Mouse (Mus musculus): ENCODE measurements around the gene Fosb.
A peak's percentile ranks its signal among the peaks of the same experiment; 100 is the strongest.

The Fosb gene

DNA sequence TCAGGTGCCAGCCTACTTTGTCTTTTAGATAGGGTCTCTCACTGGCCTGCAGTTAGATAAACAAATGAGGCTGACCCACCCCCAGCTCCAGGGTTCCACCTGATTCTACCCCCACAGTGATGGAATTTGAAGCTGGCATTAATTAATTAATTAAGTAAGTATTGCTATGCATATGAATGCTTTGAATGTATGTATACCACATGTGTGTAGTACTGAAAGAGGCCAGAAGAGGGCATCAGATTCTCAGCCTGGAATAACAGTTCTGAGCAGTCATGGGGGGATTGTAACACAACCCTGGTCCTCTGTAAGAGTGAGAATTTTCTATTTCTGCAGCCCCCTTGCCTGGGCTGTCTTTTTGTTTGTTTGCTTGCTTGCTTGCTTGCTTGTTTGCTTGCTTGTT, 18.6 kb upstream of the Fosb start:
- no peak for DNase-seq

DNA sequence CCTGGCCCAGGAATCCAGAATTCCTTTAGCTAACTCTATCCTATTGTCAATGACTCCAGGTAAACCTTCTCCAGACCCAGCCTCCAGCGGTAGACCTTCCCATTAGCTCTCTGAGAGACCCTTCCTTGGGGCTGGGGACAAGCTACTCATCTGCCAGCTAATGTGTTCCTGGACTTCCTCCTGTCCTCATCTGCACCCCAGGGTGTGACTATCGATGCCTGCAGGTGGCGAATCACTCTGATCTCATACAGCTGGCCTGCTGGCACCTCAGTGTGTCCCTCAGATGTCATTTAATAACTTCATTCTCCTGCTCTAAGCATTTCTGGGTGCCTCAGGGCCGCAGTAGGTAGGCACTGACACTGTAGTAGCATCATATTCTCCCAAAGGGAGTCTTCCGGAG, 17.9 kb upstream of the Fosb start:
- no peak for DNase-seq

DNA sequence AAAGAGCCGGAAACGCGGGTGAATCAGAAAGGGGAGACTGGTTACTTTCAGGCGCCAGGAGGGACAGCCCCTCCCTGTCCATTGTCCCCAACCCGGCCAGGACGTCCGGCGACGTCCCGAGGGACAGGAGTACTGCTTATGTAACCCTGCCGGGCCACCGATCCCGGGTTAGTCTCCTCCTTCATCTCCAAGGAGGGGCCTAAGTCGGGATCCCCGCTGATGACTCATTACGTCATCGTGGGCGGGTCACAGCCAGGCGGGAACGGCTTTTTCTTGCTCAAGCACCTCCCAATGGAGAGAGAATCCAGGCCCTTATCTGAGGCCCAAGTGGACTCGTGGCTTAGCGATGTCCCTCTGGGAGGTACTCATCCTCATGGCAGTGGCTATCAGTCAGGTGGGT, 17.3 kb upstream of the Fosb start:
- peak; percentile 97 for DNase-seq

DNA sequence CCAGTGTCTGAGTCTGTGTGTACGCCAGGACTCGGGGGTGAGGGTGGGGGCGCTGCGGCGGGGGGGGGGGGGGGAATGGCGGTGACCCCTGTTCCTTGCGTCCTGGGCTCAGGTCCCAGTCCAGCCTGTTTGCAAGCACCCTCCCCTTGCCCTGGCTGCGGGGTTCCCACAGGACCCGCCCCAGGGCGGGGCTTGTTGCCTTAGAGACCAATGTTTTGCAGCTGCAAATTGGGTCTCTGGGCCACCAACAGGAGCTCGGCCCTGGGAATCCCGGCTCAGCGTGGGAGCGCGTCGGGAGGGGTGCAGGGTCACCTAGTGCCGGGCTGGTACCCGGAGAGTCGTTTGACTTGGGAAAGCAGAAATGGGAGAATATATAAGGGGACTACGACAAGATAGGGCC, 16.5 kb upstream of the Fosb start:
- peak; percentile 96 for DNase-seq

DNA sequence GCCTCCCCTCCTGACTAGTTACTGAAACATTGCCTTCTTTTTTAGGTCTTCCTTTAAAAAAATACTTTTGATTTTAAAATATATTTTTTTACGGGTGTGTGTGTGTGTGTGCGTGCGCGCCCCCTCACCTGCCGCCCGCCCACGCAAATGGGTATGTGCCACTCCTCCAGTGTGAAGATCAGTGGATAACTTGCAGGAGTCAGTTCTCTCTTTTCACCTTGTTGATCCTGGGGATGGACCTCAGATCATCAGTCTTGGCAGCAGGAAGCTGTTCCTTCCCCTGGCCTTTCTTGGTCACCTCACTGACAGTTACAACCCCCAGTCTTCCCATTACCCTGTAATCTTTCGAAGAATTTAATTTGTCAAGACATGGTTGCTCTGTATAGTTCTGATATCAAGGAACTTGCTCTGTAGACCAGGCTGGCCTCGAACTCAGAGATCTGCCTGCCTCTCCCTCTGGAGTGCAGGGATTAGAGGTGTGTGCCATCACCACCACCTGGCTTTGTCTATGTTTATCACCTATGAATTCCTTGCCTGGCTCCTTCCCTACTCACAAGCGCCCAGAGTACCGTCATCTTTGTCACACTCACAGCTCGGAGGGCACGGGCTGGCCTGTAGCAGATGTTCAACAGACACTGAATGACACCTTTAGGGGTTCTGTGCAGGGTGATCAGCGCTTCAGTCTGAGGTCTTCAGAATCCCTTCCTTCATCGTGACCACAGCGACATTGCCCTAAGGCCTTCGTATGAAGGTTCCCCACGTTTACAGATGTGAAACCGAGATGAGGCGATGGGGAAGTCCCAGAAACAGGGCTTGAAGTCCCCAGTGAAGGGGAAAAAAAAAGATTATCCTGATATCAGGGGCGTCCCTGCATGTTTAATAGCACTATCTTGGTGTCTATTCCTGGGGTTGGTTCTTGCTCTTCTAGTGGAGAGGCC, 15.7 kb upstream of the Fosb start:
- DNase-seq = no peak

DNA sequence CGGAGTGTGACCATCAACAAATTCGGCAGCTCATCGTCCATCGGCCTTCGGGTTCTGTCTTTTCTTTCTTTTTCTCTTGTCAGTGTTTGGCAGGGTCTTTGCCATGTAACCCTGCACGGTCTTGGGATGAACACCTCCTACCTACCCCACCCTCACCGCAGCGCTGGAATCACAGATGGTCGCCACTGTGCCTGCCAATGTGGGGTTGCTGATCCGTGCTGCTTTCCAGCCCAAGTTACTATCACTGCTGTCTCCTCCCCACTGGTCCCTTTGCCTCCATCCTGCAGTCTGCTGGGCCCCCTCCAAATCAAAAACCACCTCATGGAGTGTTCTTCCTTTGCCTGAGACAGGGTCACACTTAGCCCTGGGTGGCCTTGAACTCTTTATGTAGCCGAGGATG, 14.4 kb upstream of the Fosb start:
- no peak for DNase-seq

DNA sequence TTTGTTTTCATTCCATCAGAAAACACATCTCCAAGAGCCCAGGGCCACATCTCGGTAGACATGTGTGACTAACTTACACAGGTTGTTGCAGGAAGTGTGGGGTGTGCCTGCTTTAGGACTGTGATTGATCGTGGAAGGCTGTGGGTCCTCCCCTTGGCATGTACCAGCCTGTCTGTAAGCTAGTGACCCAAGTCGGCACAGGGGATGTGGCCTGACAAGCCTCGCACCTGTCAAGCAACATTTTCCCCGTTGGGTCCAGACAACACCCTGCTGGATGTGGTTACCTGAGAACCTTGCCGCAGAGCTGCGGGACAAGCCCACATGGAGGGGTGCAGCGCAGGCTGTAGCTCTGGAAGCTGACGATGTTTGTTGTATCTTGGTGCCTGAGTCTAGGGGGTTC, 12.6 kb upstream of the Fosb start:
- no peak for DNase-seq

DNA sequence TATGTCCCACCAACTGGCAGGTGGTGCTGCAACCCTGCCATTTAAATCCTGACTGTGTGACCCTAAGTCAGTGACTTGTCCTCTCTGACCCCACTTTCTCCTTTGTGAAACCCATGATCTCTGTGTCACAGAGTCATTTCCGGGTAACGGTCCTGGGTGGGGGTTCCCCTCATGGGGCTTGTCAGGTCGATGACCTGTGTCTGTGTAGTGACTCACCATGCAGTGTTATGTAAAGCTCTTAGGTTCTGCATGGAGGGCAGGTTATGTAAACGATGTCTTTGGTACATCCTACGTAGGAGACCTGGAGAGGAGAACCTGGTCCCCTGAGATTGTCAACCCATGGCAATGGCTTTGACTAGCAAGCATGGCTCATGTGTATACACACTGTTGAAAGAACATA, 11.6 kb upstream of the Fosb start:
- peak; percentile 58 for DNase-seq

DNA sequence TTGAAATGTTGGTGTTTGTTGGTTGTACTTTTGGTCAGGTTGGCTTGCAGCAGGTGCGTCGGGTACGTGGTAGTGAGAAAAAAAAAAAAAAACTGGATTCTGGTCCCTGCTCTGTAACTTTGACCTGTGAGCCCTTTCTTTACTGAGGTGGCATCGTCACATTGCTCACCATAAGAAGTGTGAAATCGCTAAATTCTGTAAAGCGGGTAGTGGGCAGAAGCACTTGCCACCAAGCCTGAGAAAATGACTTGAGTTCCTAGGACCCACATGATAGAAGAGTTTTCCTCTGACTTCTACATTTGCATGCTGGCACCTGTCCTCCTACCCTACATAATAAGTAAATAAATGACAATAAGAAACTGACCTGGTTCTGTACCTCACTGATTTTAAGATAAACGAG, 10.8 kb upstream of the Fosb start:
- no peak for DNase-seq

DNA sequence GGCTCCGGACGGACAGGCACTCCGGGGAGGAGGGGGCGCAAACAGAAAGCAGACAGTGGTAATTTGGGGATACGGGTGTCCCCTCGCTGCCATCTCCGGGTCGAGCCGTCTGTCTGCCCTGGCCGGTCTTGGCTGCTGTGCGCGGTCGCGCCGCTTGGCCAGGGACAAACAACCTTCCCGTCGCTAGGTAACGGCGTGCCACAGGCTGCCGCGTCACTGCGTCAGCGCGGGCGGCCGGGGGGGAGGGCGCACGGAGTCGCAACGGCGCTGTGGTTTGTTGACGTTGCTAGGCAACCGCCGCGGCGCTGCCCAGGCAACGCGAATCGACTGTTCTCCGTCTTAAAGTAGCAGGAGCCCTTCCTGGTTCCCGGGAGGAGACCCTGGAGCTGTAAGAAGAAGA, 10.1 kb upstream of the Fosb start:
- DNase-seq = peak; percentile 99

DNA sequence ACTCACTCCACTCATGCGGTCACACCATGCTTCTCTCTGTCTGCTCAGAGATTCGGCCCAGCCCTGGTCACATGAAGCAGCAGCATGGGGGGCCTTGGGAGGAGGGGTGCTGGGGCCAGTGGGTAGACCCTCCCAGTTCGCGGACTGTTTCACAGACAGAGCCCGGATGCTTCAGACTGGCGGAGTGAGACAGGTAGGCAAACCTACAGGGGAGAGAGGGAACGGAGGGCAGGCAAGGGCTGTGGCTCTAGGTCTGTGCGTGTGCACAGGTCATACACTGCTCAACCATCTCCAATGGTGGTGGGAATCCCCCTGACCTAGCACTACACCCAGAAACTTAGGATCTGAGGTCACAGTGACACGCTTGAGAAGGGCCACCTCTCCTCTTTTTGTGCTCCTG, 9.6 kb upstream of the Fosb start:
- DNase-seq = no peak

DNA sequence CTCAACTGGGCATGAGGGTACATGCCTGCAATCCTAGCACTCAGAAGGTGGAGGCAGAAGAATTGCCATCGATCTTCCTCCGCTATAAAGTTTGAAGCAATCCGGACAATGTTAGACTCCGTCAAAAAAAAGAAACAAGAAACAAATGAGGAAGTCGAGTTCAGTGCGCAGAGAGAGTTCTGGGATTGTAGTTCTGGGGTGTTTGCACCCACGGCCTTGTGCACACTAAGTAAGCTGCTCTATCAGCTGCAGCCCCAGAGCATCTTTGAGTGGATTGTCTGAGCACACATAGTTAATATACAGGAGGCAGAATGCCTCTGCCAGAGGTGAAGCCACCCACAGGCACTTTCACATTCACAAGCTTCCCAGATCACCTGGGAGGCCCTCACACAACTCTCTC, 8.8 kb upstream of the Fosb start:
- DNase-seq = no peak

DNA sequence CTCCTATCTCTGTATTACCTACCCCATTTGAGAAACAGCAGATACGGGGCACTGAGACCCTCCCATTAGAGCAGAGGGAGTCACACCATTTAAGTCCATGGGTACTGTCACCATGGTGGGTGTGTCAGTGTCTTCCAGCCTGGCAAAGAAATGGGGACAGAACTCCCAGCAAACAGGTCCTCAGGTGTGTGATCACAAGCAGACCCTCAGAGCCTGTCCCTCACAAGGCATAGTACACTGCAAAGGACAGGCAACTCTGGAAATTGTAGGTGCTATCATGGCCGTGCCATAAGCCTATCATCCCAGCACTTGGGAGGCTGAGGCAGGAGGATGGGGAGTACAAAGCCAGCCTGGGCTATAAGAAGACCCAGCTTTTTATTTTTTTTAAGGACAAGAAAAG, 8.3 kb upstream of the Fosb start:
- no peak for DNase-seq

DNA sequence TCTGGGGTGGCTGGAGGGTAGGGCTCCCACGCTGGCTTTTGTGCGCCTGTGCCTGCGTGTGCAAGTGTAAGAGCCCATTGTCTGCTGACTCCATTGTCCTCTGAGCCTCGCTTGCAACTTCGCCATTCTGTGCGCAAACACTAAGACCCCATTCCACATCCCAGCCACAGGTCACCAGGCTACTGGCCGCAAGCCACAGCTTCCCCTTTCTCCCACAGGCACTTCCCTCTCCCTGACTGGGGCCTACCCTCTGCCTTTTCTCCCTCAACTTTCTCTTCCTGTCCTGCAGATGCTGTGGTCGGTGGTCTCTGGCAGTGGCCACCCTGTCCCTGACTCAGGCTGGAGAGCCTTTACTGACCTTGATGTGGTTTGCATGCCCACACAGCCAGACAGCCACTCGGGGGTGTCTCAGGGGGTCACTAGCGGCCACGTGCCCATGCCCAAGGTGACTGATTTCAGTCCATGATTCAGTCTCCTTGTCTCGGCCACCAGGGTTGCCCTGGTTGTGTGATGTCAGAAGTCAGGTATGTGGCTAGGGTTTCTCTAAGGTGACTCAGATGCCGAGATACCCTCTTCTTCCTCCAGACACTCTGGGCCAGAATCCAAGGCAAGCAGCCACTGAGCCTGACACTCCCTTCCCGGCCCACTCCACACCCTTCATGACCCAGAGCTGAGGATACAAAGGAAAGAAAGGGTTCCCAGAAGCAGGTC, 6.8 kb upstream of the Fosb start:
- peak; percentile 72 for DNase-seq

DNA sequence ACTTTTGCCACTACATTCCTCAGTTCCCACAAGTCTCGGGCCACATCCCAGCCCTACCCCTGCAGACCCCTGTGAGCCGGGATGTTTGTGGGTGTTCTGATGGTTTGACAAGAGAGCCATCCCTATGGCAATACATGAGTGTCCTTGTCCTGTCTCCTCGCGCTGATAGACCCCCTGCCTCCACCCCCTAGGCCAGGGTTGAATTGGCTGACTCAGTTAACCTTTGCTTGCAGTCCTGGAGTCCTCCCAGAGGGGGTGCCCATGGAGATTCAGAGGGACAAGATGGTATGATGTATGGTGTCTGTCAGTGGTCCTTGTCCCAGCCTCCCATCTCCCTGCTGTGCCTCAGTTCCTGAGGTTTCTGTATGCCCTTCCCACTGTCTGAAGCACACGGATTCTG, 4.2 kb upstream of the Fosb start:
- no peak for DNase-seq

DNA sequence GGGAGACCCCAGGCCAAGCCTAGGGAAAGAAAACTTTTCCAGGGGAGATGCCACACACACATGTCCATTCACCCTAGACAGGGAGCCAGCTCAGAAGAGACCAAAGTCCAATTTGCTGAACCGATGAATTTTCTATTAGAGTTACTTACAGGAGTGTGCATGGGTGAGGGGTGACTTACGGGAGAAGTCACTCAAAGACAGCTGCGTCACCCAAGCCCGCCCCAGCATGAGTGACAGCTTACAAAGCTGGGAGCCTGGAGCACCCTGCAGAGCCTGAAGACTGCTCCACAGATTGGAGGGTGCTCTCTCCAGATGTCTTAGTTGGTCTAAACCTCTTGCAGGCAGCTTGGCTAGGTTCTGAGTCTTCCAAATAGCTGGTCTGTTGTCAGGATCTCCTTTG, 2.1 kb upstream of the Fosb start:
- no peak for DNase-seq

DNA sequence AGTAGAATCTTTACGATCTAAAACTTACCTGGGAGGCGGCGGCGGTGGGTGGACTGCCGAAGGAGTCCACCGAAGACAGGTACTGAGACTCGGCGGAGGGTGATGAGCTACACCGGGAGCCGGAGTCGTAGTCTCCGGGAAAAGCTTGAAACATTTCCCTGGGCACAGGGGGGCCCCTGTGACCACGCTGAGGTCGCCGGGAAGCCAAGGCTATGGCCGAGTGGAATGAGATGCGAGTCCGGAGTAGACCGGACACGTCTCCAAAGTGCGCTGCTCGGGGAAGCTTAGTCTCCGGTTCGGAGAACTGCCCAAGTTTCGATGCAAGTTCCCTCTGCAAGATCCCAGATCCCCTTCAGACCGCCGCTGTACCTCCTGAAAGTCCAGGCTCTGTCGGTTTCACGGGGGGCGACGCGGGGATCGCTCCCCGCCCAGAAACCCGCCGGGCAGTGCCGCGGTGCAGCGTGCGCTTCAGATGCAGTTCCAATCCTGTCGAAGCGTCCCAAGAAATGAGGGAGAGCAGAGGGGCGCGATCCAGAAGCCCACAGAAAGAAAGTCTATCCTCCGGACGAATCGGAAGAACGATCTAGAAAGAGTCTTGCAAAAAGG, 470 bp downstream of the Fosb start:
- no peak for DNase-seq

DNA sequence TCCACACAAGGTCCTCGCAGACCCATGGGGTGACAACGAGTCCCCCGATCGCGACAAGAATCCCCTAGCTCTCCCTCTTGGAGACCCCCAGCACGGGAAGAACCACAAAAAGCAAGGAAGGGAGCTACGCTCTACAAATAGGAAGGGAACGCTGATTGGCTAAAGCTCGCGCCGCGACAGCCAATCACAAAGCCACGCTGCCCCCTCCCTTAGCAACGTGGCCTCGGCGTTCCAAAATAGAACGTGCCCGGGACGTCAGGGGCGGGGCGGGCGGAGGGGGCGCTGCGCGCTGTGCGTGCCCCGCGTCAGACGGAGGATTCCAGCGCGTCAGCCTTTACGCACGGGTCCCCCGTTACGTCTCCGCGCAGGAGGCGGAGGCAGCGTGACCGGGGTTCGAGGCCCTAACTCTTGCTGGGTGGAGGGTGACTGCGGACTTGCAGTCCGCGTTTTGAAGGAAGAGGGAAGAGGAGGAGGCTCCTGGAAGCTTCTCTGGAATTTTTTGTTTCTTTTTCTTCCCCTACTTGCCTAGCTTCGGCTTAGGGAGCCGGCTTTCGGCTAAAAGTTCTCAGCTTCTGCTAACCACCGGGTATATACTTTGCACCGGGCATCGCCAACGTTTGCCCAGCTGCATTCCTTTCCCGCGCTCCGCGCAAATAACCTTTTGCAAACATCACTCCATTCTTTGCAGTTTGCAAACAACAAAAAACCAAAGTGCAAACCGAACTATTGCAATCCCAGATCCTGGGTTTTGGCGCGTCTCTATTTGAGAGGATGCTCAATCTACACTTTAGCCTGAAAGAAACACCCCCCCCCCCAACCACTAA, 1.2 kb downstream of the Fosb start:
- peak; percentile 98 for DNase-seq

DNA sequence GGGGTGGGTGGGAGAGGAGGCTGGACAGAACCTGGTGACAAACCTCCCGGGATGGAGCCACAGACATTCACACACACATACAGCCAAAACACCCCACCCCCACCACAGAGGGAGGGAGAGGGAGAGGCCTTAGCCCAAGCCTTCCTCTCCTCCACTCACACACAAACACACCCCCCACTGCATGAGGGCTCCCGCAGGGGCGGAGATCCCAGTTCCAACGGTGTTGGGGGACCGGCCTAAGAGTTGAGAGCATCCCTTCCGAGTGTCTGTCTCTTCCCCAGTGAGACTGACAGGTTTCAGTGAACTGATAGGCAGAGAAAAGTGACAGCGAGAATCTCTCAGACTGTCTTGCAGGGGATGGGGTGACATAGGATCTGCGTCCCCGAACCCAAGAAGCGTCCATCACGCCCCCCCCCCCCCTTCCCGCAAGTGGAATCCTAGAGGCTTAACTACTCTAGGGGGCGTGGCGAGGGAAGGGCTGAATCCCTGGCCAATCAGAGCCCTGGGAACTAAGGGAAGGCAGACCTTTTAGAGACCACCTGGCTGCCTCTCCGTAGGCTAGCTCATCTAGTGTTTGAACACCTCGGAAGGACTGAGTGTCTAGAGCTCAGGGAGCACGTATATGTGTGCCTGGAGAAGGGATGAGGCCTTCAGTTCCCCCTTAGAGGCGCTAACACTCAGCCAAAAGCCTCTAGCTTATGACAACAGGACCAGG, 2.0 kb downstream of the Fosb start:
- peak; percentile 92 for DNase-seq

DNA sequence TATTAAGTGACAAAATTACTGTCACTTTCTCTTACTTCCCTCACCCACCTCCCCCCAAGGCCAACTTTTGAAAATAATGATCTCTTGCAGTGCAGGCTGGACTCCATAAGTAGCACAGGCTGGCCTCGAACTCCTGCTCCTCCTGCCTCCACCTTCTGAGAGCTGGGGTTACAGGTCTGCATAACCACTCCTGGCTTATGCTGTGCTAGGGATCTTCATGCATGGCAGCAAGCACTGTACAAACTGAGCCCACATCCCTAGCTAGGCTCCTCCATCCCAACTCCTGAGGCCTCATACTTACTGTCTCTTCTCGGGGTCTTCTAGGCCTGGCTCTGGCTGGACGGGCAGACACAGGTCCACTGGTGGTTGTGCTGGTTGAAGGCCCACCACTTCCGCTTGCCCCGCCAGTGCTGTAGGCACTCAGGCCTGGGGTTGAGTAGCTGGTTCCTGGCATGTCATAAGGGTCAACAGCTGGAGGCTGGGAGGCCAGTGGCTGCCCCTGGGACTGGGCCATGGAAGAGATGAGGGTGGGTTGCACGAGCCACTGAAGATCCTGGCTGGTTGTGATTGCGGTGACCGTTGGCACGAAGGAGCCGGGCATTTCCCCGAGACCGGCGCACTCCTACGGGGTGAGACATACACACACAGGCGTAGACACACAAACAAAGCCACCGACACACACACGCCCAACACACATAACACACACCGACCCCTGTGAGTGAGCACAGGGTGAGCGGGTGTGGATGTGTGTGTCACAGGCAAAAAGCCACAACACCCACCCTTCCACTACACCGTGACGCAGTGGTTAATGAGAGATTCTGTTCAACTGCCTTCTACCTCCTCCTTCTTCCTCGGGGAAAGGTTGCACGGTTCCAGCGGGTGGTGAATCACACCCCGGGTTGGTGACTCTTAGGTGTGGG, 2.8 kb downstream of the Fosb start:
- DNase-seq = no peak
